Mouse (Mus musculus) CD4-positive, CD25-positive, alpha-beta regulatory T cell, adult 2 months (primary cell): ENCODE measurements around the gene Zfp598.
"Not testable (repeated sequence)": the region's sequence is repeated elsewhere in the genome, so short reads cannot be mapped to it uniquely, and the experiment has no call there.

Experiments
- DNase-seq: peaks from one replicate; pipeline ENCODE4 v3.0.0-alpha.2; 2012; ENCODE audit warnings: low read depth, low spot score

Zfp598 gene

DNA sequence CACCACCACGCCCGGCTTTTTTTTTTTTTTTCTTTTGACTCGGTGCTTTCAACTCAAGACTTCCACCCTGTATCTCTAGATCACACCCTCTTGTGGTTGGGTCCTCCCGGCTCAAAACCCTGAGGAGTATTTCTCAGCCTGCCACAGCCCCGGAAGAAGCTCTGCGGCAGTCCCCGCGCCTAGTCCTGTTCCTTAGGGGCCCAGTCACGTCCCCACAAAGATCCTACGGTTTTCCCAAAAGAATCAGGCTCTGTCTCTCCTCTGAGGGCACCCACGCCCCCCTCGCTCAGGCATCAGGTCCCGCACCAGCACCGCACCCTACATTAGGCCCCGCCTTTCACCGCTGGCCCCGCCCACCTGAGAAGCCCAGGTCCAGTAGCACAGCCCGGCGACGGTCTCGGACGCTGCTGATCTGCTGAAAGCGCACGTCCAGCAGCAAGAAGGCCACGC is 17.7 kb downstream of the Zfp598 start:
- peak; percentile 79 for DNase-seq

DNA sequence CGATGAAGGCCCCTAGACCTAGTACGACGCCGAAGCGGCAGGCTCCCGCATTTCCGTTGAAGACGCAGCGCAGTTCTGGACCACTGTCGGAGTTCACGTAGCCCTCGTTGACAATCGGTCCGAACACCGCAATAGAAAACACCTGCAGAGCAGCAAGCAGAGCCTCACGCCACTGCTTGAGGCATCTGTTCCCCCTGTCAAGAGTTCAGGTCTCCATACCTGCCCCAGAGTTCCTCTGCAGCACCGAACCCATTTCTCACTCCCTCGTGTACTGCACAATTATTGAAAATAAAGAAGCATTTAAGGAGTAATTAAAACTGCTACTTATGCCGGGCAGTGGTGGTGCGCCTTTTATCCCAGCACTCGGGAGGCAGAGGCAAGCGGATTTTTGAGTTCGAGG is 18.1 kb downstream of the Zfp598 start:
- no peak for DNase-seq

DNA sequence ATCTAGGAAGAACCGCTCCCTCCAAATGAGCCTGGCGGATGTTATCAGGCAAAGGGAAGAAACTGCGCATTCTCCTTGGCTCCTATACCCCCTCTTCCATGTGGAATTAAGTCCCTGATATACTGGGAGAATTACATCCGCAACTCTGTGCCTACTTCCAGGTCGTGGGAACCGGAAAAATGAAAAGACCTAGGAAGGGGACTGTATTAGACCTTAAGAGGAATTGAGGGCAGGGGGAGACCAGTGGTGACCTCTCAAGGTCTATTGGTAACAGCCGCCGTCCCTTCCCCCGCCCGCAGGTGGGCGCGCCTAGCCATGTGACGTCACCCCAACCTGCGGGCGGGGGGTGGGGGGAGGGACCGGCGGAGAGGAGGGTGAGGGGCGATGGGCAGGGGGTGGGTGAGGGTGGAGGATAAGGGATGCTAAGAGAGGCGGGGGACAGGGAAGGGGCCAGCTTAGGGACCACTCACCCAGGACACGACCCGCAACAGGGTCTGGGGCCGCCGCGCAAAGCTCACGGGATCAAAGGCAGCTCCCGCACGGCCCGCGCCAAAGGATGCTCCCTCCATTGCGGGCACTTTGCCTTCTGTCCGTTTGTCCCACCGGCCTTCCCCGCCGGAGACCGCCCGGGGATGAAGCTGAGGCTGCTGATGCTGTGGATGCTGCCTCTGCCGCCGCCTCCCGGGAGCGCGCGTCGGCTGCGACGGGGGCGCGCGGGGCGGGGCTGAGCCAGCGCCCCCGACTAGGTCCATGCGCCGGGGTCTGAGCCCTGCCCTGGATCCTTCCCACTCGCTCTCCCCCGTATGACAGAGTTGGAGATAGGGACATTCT is 20.0 kb downstream of the Zfp598 start, which contains the start of gene Syngr3:
TSS of gene Syngr3 (minus strand) at position 705 of the 831 bp plus-strand sequence.
- peak; percentile 40 for DNase-seq

GRCm38 (mm10) chr17:24692385-24692784 is 22.9 kb downstream of the Zfp598 start:
- DNase-seq = no peak

DNA sequence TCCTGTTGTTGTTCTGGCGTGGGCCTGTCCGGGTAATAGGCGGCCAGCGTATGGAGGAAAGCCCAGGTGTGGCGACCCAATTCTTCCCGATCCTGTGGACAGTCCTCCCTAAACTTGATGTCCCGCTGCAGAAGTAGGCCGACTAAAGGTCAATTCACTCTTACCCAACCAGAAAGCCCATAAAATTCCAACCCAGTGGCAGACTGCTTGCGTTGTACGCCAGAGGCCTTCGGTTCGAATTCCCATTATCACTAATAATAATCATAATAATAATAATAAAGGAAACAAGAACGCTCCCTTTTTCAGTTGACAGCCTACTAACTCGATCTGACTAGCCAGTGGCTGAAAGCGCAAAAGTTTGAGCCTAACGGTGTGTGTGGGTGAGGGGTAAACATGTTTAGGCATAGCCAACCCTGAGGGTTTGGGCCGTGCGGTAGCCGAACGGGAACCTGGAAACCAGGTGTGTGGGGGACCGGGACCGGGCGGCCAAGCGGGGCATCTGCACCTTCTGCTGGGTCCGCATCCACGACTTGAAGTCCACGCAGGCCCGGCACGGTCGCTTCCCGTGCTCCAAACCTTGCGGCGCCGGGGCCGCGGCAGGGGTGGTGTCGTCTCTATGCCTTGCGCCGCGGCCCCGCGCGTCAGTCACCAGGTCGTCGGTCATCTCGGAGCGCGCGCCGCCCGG is 26.0 kb downstream of the Zfp598 start:
- no peak for DNase-seq

GRCm38 (mm10) chr17:24696011-24696697 is 26.7 kb downstream of the Zfp598 start, which contains the start of the genes Gfer and Noxo1:
TSS of gene Gfer (minus strand) at chr17:24696156.
TSS of gene Noxo1 (plus strand) at chr17:24696234.
- peak; percentile 93 for DNase-seq

- DNase-seq = no peak
Measured at GRCm38 (mm10) chr17:24697985-24698384, 28.5 kb downstream of the Zfp598 start.

DNA sequence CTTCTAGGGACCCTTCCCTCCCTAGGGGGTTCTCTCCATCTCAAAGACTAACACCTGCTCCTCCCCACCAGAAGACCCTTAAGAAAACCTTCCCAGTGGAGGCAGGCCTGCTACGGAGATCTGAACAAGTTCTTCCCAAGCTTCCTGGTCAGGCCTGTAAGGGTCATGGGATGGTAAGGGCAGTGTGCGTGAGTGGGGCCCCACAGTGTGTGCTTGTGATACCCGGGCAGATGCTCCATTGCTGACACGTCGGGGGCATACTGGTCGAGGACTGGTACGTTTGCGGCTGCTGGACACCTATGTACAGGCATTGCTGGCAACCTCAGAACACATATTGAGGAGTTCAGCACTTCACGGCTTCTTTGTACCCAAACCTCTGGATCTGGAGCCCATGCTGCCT is 29.2 kb downstream of the Zfp598 start:
- DNase-seq = no peak

DNA sequence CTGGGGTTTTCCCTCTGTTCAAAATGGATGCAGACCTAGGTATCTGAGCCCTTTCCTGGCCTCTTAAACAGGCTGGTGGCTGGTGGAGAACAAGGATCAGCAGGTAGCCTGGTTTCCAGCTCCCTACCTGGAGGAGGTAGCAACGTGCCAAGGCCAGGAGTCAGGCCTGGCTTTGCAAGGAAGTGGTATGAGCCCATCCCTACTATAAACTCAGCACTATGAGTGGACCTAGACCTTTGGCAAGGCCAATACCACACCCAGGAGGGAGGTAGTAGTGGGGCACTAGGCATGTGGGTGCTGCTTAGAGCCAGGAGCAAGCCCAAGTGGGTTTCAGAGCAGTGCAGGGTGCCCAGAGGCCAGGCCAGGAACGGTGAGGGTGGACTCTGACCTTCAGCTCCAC is 30.0 kb downstream of the Zfp598 start:
- DNase-seq = no peak

- DNase-seq = no peak
Measured at GRCm38 (mm10) chr17:24701251-24701650, 31.8 kb downstream of the Zfp598 start.

GRCm38 (mm10) chr17:24705821-24706220 is 36.3 kb downstream of the Zfp598 start:
- no peak for DNase-seq

DNA sequence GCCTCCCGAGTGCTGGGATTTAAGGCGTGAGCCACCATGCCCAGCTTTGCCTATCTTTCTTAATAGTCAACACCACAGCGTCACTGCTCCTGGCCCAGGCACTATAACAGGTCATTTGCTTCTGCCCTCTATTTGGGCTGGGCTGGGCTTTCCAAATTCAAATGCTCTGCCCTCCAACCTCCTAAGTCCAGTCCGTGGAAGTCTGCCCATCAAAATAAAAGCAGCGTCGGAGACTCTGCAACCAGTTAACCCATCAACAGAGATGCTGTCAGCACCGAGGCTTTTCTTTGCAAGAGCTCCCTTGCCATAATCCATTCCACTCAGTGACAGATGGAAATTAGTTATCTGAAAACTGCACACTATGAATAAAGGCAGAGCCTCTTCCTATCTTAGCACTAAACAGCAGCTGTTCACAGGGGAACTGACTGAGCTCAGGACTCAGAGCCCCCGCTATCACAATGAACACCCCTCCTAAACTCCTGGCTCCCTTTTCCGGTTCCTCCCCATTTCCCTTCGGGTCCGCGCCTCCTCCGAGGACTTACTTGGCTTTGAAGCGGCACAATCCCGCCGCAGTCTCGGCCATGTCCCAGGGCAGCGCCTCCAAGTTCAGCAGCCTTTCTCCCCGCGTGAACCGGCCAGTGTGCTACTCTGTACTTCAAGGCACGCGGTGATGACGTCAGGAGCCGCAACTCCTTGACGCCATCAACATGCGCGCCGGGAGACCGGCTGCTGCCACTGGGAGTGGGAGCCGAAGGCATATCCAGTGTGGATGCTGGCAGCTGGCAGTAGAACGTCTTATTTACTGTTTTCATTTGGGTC is 37.7 kb downstream of the Zfp598 start, which contains the start of gene Tbl3:
TSS of gene Tbl3 (minus strand) at position 679 of the 819 bp plus-strand sequence.
- DNase-seq = peak; percentile 95

DNA sequence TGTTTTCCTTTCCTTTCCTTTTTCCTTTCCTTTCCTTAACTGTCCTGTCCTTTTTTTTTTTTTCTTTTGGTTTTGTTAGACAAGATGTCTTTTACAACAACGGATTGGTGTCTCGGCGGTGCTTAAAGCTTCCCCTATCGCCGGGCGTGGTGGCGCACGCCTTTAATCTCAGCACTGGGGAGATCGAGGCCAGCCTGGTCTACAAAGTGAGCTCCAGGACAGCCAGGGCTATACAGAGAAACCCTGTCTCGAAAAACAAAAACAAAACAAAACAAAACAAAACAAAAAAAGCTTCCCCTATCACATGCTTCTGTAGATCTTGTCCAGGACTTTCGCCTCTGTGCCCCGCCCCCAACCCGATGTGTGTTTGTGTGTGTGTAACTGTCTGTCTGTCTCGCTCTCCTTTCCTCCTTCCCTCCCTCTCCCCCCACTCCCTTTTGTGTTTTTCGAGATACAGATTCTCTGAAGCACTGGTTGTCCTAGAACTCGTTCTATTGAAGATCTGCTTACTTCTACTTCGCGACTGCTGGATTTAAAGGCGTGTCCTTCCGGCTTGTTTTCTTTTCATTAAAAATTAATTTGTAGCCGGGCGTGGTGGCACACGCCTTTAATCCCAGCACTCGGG is 38.4 kb downstream of the Zfp598 start:
- peak; percentile 54 for DNase-seq

DNA sequence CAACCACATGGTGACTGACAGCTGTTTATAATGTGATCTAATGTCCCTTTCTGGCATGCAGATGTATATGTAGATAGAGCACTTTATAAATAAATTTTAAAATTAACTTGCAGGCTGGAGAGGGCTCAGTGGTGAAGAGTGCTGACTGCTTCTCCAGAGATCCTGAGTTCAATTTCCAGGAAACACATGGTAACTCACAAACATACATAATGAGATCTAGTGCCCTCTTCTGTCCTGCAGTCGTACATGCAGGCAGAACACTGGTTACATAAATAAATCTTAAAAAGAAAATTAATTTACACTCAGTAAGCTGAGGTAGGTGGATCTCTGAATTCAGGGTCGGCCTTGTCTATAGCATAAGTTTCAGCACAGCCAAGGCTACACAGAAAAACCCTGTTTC is 39.2 kb downstream of the Zfp598 start:
- peak; percentile 78 for DNase-seq

- DNase-seq = no peak
Measured at GRCm38 (mm10) chr17:24715556-24715955, 46.1 kb downstream of the Zfp598 start.

- DNase-seq = no peak
Measured at GRCm38 (mm10) chr17:24716166-24716682, 46.7 kb downstream of the Zfp598 start.

GRCm38 (mm10) chr17:24717943-24718342 is 48.5 kb downstream of the Zfp598 start, which contains the start of the genes Rnf151 and Rps2:
TSS of gene Rnf151 (minus strand) at chr17:24718063.
TSS of gene Rps2 (plus strand) at chr17:24718116.
- no peak for DNase-seq

DNA sequence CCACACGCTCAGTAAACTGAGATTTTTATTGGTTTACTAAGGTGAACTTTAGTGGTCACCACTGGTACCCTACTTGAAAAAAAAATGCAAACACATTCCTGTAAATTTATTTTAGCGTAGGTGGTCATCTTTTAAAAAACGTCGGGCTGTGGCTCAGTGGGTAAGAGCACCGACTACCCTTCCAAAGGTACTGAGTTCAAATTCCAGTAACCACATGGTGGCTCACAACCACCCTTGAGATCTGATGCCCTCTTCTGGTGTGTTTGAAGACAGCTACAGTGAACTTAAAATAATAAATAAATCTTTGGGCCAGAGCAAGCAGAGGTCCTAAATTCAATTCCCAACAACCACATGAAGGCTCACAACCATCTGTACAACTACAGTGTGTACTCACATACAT is 49.5 kb downstream of the Zfp598 start:
- not testable (repeated sequence) for DNase-seq

DNA sequence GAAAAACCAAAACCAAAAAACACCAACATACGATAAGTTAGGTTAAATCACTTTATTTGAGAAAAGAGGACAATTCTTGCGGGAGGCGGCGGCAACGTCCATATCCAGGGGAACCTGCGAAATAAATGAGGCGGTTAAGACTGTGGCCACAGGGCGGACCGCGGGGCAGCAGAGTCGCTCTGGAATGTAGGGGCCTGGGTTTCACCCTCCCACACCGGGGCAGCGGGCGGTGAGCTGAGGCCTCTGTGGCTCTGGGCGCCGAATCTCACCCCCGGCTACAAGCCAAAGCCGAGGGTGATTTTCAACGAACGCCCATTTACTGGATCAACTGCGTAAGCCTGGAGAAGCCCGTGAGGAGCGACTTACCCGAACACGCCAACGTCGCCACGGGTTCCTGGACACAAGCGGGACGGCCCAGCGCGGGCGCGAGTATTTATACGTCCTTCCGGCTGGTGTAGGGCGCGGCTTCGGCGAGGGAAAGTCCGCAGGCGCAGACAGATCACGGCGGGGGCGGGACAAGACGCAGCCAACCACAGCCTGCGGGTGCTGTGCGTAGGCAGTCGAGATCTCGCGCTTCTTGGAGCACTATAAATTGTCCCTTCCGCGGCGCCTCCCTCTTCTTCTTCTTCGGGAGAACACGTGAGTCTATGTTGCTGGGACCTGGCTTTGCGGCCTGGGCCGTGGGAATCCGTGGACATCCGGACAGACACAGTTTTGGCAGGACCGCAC is 50.2 kb downstream of the Zfp598 start:
- peak; percentile 99 for DNase-seq

DNA sequence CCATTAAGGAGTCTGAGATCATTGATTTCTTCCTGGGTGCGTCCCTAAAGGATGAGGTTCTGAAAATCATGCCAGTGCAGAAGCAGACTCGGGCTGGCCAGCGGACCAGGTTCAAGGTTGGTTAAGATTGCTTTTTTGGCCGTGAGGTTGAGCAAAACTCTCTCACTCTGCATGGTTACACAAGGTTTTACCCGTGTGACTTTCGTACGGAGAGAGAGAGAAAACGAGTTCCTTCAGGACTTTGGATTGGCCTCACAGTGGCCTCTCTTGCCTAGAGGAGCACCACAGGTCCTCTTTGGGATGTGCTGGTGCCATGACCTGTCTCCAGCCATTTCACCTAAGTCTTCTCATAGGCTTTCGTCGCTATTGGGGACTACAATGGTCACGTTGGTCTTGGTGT is 51.1 kb downstream of the Zfp598 start:
- DNase-seq = peak; percentile 31
